Mouse (Mus musculus) kidney, adult 2 months (tissue): ENCODE measurements around the gene Ndufb8. TPM values are rescaled to one million over a fixed set of nuclear protein-coding genes. Genes with fewer than 3 reads are reported as not detected.

Experiments used
- DNase-seq: peaks from one replicate; pipeline ENCODE4 v3.0.0; 2021
- H3K27ac ChIP-seq: fragments of 200-500 bp; 2 replicates; pipeline ENCODE4 v1.5.1; 2012; ENCODE audit warnings: low read depth, low read length, control low read depth, inconsistent platforms; ENCODE audit not compliant: insufficient read depth
- H3K27me3 ChIP-seq: fragments of 200-500 bp; replicated peaks from 2 replicates; pipeline ENCODE4 v1.6.1; 2012; ENCODE audit warnings: mild to moderate bottlenecking, moderate library complexity, low read length, inconsistent platforms; ENCODE audit not compliant: control insufficient read depth, insufficient read depth
- H3K36me3 ChIP-seq: fragments of 200-500 bp; 2 replicates; pipeline ENCODE4 v1.6.1; 2012; ENCODE audit warnings: mild to moderate bottlenecking, moderate library complexity, low read length, inconsistent platforms; ENCODE audit not compliant: control insufficient read depth, insufficient read depth
- H3K4me1 ChIP-seq: fragments of 200-500 bp; 2 replicates; pipeline ENCODE4 v1.6.1; 2011; ENCODE audit warnings: low read length; ENCODE audit not compliant: control insufficient read depth, insufficient read depth
- H3K4me3 ChIP-seq: fragments of 200-500 bp; 2 replicates; pipeline ENCODE4 v1.5.1; 2011; ENCODE audit warnings: mild to moderate bottlenecking, low read depth, low read length, control low read depth; ENCODE audit not compliant: insufficient read depth
- CTCF ChIP-seq: fragments of 200-500 bp; conservative IDR thresholded peaks from 2 replicates; pipeline ENCODE4 v1.5.1; 2011; ENCODE audit warnings: low read depth, mild to moderate bottlenecking, control low read depth, low read length, moderate library complexity, mixed read lengths; ENCODE audit not compliant: insufficient read depth, insufficient read length
- POLR2A ChIP-seq: fragments of 200-500 bp; IDR thresholded peaks from one replicate; pipeline ENCODE4 v1.6.1; 2011; ENCODE audit warnings: low read depth, low read length, control low read depth
- WGBS: fragments of 180-500 bp; shearing (Covaris S2); methylation state at CpG from one replicate; pipeline ENCODE4 v1.1.7; 2018; 5-methylcytosine and 5-hydroxymethylcytosine counted together
- polyA plus RNA-seq: library from polyadenylated mRNA; depleted of rRNA; stranded (reverse); fragments of >200 nt; gene quantifications from 2 replicates; pipeline ENCODE4 v1.2.3, GENCODE M21; 2012; rRNA removed

The Ndufb8 gene
- 1,573 and 1,885 TPM in 2 replicates for polyA plus RNA-seq

DNA sequence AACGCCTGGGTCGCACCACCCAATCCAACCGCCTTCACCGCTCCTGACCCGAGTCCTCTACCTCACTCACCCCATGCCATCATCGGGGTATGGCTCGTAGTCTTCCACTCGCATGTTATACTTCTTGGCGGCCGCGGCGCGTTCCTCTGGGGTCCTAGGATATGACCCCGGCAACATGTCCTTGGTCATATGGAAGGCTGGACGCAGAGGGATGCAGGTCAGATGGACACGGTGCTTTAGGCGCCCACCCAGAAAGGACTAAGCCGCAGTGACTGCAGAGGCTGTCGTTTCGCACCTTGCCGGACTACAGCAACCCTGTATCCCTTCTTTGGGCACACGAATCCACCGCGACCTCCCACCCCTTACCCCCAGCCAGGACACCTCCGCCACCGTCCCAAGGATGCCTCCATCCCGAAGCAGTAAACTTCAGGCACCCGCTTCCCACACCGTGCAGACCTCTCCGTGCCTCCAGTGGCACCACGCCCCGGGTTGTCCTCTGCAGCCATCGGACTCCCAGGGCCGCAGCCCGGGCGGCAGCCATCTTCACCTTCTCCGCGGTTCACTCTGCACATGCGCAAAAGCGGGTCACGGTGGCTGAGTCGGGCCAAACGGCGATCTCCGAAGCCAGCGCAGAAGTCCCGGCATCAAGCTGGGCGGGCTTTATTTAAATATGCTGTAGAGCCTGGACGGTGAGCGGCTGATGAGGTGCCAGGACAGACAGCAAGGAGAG is at the start of gene Ndufb8:
Ndufb8 (minus strand) TSS at position 580 of the 730 bp plus-strand sequence.
- WGBS = under 1% methylated on average over 50 of the region's 50 CpGs
- peak within 1 kb of the TSS; percentile 90 for H3K4me3 ChIP-seq
- DNase-seq = peak; percentile 98
- H3K36me3 ChIP-seq = peaks cover 12% of the 10 kb centered on the region; the same call in 1 of the 2 replicates
- TF ChIP-seq POLR2A (peak; percentile 84), CTCF (no peak)
- peak within 1 kb of the TSS; percentile 88 for H3K27ac ChIP-seq
- peaks cover 4% of the 10 kb centered on the region; the same call in 1 of the 2 replicates for H3K4me1 ChIP-seq
- no peaks in the 10 kb centered on the region for H3K27me3 ChIP-seq

DNA sequence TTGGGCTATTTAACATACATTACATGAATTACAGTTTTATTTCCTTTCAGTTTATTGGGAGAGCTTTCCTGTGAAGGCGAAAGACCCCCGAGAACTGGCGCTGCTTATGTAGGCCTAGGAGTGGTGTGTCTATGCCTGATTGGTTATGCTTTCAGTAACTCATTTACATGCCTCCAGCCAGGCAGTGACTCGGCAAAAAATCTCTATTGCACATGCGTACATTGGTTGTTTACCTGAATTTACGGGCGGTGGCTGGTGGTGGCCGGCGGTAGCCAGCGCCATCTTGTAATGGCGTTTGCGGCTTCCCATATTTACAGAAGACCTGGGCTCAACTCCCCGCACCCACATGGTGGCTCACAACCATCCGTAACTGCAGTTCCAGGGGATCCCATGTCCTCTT is 38.9 kb upstream of the Ndufb8 start:
- Histone ChIP-seq H3K36me3 (no peaks in the 10 kb centered on the region), H3K4me1 (no peaks in the 10 kb centered on the region), H3K27ac (no peak overlapping the region), H3K4me3 (no peak overlapping the region), H3K27me3 (no peaks in the 10 kb centered on the region)
- 96% methylated on average over 14 of the region's 14 CpGs for WGBS
- DNase-seq = no peak
- TF ChIP-seq CTCF (no peak), POLR2A (no peak)

DNA sequence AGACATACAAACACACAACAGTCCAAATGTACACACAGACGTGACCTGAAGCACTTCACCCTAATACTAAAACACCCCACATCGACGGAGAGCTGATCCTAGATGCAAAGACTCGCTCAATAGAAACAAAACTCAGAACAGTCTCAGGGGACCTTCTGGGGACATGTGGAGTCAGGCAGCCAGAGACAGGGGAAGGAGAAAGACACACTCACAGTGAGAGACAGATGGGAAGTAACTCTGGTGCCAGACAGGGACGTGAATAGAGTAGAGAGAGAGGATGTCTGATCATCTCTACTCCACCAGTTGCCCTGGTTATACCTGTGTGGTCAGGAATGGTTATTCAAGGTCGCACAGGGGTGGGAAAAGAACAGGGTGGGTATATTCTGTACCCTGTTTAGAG is 36.4 kb upstream of the Ndufb8 start:
- H3K4me1 ChIP-seq = no peaks in the 10 kb centered on the region
- WGBS = 70% methylated on average over 6 of the region's 6 CpGs

DNA sequence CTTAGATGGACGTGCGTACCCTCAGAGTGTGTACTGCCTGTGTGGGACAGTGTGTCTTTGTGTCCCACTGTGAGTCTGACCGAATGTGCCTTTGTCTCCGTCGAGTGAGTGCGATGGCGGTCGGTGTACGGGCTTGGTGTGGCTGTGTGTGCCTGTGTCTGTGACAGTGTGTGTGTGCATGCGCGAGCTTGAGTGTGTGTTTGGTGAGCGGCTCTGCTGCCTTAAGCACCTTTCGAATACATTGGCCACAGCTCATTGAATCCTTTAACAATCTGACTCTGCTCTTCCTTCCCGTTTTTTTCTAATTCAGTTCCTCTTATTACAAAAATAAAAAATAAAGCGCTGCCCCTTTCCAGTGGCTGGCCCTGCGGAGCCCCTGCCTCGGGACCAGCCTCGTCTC is 35.8 kb upstream of the Ndufb8 start:
- H3K4me1 ChIP-seq = no peaks in the 10 kb centered on the region
- no peak overlapping the region for H3K4me3 ChIP-seq
- 74% methylated on average over 18 of the region's 18 CpGs for WGBS
- no peaks in the 10 kb centered on the region for H3K27me3 ChIP-seq
- no peak for DNase-seq
- no peaks in the 10 kb centered on the region for H3K36me3 ChIP-seq
- no peak overlapping the region for H3K27ac ChIP-seq
- TF ChIP-seq CTCF = no peak
- TF ChIP-seq POLR2A = no peak

More for the DNA sequence above, 36.4 kb upstream of the Ndufb8 start:
- no peaks in the 10 kb centered on the region for H3K36me3 ChIP-seq
- no peaks in the 10 kb centered on the region for H3K27me3 ChIP-seq
- H3K4me3 ChIP-seq = no peak overlapping the region
- DNase-seq = no peak
- no peak overlapping the region for H3K27ac ChIP-seq
- TF ChIP-seq CTCF = no peak

DNA sequence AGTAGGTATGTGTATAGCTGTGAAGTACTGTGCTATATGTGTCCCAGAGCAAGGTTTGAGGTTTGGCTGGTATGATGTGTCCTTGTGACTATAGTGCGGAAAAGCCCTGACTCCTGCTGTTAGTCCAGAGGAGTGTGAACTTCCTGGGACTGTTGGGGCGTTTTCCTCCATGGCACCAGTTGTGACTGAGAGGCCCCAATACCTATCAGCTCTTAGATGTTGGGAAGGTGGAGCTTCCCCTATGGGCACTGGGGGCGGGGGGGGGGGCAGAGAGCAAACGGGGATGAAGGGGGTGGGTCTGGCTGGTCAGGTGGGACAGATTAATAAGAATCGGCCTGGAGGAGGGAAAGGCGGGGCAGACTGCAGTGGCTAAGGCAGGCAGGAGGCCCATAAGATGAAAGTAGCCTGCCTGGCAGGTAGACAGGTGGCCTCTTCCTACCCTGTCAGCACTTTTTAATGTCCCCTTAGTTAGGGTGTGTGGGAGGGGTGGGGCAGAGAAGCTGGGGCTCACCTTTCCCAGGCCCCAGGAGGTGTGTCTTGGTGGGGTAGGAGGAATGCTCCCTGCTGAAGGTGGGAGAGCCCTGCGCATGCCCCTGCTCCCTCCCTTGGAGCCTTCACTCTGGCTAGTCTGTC is 34.5 kb upstream of the Ndufb8 start:
- Histone ChIP-seq H3K4me1 (no peaks in the 10 kb centered on the region), H3K4me3 (no peak overlapping the region), H3K36me3 (no peaks in the 10 kb centered on the region), H3K27ac (no peak overlapping the region), H3K27me3 (no peaks in the 10 kb centered on the region)
- DNase-seq = no peak
- 57% methylated on average over 7 of the region's 7 CpGs for WGBS
- TF ChIP-seq POLR2A = no peak
- TF ChIP-seq CTCF = no peak

DNA sequence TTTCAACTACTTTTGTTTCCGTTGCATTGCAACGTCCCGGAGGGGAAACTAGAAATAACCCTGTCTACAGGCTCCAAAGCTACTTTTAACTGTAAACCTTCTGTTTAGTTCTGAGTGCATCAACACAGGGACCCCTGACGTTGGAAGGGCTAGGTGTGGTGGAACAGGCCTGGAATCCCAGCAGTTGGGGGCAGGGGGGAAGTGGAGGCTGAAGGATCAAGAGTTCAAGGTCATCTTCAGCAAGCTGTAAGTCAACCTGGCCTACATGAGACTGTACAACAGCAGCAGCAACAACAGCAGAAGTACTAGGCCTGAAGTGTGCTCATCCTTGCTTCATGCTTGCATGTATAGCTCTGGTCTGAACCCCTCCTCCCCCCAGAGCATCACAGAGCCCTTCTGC is 32.8 kb upstream of the Ndufb8 start:
- Histone ChIP-seq H3K27me3 (no peaks in the 10 kb centered on the region), H3K4me1 (no peaks in the 10 kb centered on the region), H3K36me3 (no peaks in the 10 kb centered on the region), H3K4me3 (no peak overlapping the region), H3K27ac (no peak overlapping the region)
- DNase-seq = no peak
- 67% methylated on average over 4 of the region's 4 CpGs for WGBS
- TF ChIP-seq POLR2A (no peak), CTCF (no peak)

DNA sequence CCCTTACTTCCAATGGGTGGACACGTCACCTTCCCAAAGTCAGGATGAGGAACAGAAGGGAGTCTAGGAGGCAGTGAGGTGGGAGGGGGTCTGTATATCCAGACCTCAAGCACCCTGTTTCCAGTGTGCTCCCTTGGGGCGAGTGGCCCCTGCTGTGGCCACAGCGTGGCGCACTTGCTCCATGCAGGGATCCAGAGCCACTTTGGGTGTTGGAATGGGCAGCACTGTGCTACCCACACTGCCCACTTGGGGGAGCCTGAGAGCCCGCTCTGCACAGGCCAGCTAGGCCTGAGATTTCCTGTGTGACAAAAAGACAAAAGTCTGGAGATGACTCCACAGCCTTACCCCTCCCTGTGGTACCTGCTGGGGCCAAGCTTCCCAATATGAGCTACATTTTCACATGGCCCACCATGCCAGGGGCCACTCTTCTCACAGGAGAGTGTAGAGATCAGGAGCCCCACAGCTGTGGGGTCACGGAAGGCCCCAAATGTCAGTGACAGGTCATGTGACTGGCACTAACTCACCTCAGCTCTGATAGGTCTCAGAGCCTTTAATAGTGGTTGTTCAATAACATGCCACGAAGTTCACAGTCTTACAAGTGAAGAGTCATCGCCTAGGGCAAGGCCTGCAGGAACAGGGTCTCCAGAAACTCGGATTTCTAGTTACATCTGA is 27.5 kb upstream of the Ndufb8 start:
- peak; percentile 94 for DNase-seq
- Histone ChIP-seq H3K36me3 (no peaks in the 10 kb centered on the region), H3K4me1 (no peaks in the 10 kb centered on the region), H3K4me3 (no peak overlapping the region), H3K27ac (no peak overlapping the region), H3K27me3 (no peaks in the 10 kb centered on the region)
- WGBS = 35% methylated on average over 9 of the region's 9 CpGs
- TF ChIP-seq CTCF (peak; percentile 100), POLR2A (no peak)
